Mouse (Mus musculus) lung, embryonic 16.5 days (tissue): ENCODE data around the gene Aim2. TPM values are rescaled to one million over a fixed set of nuclear protein-coding genes. Genes with fewer than 3 reads are reported as not detected.
"Not testable (repeated sequence)": the region's sequence is repeated elsewhere in the genome, so short reads cannot be mapped to it uniquely, and the experiment has no call there.

Experiments used
- ATAC-seq: fragments of 200-750 bp; cut with Nextera tagmentation; 2 replicates; pipeline ENCODE4 v1.8.0; 2017; ENCODE audit warnings: low read depth, mild to moderate bottlenecking, moderate library complexity
- H3K27ac ChIP-seq: fragments of 300-500 bp; sonication (generic); 2 replicates; pipeline ENCODE4 v1.5.1; 2014; ENCODE audit warnings: mild to moderate bottlenecking, control low read depth, low read length
- H3K27me3 ChIP-seq: fragments of 300-500 bp; sonication (generic); 2 replicates; pipeline ENCODE4 v1.6.1; 2014; ENCODE audit warnings: low read depth, low read length, mixed read lengths; ENCODE audit not compliant: control insufficient read depth, insufficient read depth
- H3K36me3 ChIP-seq: fragments of 300-500 bp; sonication (generic); 2 replicates; pipeline ENCODE4 v1.6.1; 2014; ENCODE audit warnings: low read length; ENCODE audit not compliant: control insufficient read depth, insufficient read depth
- H3K4me1 ChIP-seq: fragments of 300-500 bp; sonication (generic); replicated peaks from 2 replicates; pipeline ENCODE4 v1.6.1; 2014; ENCODE audit warnings: low read length, mixed read lengths; ENCODE audit not compliant: control insufficient read depth, insufficient read depth
- H3K4me2 ChIP-seq: fragments of 300-500 bp; sonication (generic); 2 replicates; pipeline ENCODE4 v1.6.1; 2014; ENCODE audit warnings: low read depth, low read length, control low read depth
- H3K4me3 ChIP-seq: fragments of 300-500 bp; sonication (generic); 2 replicates; pipeline ENCODE4 v1.5.1; 2014; ENCODE audit warnings: mild to moderate bottlenecking, low read length, control low read depth
- H3K9ac ChIP-seq: fragments of 300-500 bp; sonication (generic); 2 replicates; pipeline ENCODE4 v1.6.1; 2014; ENCODE audit warnings: low read length, control low read depth
- H3K9me3 ChIP-seq: fragments of 300-500 bp; sonication (generic); 2 replicates; pipeline ENCODE4 v1.6.1; 2016; ENCODE audit warnings: low read length; ENCODE audit not compliant: control insufficient read depth
- WGBS: fragments of 180-500 bp; shearing (Covaris S2); extraction: QIAGEN DNeasy Blood & Tissue Kit; methylation state at CpG from one replicate; pipeline ENCODE4 v1.1.7; 2014; 5-methylcytosine and 5-hydroxymethylcytosine counted together
- polyA plus RNA-seq: library from polyadenylated mRNA; unstranded; fragments of >200 nt; fragmentation: Nextera tagmentation; extraction: Ambion mirVana; gene quantifications from 2 replicates; pipeline ENCODE4 v1.2.1, GENCODE M21; 2015

The Aim2 gene
- polyA plus RNA-seq: 1.3 and 2.6 TPM in 2 replicates

GRCm38 (mm10) chr1:173350372-173350957 is at the start of gene Aim2:
Gene Aim2 (plus strand): TSS chr1:173350879.
- Histone ChIP-seq H3K9ac (no peak within 1 kb of the TSS), H3K4me1 (no peaks in the 10 kb centered on the region), H3K9me3 (no peaks in the 10 kb centered on the region), H3K27ac (no peak within 1 kb of the TSS), H3K4me3 (peak within 1 kb of the TSS; percentile 14; the same call in 1 of the 2 replicates), H3K27me3 (no peaks in the 10 kb centered on the region), H3K36me3 (no peaks in the 10 kb centered on the region), H3K4me2 (peak within 1 kb of the TSS; percentile 48)
- 8% methylated on average over 10 of the region's 10 CpGs for WGBS
- ATAC-seq: 0 out of 2 replicates have a peak, but pooled peaks have one; percentile 31

GRCm38 (mm10) chr1:173302795-173303194 is 47.9 kb upstream of the Aim2 start:
- H3K27me3 ChIP-seq, H3K9me3 ChIP-seq, H3K9ac ChIP-seq, H3K4me3 ChIP-seq, H3K27ac ChIP-seq, H3K4me1 ChIP-seq, H3K4me2 ChIP-seq, H3K36me3 ChIP-seq, ATAC-seq: not testable (repeated sequence)
- WGBS: 31% methylated on average over 3 of the region's 3 CpGs

- not testable (repeated sequence) for H3K9ac ChIP-seq, ATAC-seq, H3K4me1 ChIP-seq, H3K9me3 ChIP-seq, H3K4me3 ChIP-seq, H3K27ac ChIP-seq, H3K4me2 ChIP-seq, H3K27me3 ChIP-seq, H3K36me3 ChIP-seq
- WGBS: 56% methylated on average over 7 of the region's 7 CpGs
These were observed 37.1 kb upstream of the Aim2 start for GRCm38 (mm10) chr1:173313535-173314050.

GRCm38 (mm10) chr1:173315725-173316124 is 35.0 kb upstream of the Aim2 start:
- H3K4me1 ChIP-seq: no peaks in the 10 kb centered on the region
- no peak for ATAC-seq
- no peaks in the 10 kb centered on the region for H3K36me3 ChIP-seq
- H3K9ac ChIP-seq: no peak overlapping the region
- no peak overlapping the region for H3K4me3 ChIP-seq
- no peaks in the 10 kb centered on the region for H3K27me3 ChIP-seq
- WGBS: 65% methylated on average over 3 of the region's 3 CpGs
- H3K27ac ChIP-seq: no peak overlapping the region
- no peak overlapping the region for H3K4me2 ChIP-seq
- no peaks in the 10 kb centered on the region for H3K9me3 ChIP-seq

GRCm38 (mm10) chr1:173317925-173318477 is 32.7 kb upstream of the Aim2 start:
- no peak for ATAC-seq
- H3K9ac ChIP-seq: no peak overlapping the region
- H3K4me2 ChIP-seq: no peak overlapping the region
- H3K4me3 ChIP-seq: no peak overlapping the region
- WGBS: 79% methylated on average over 2 of the region's 2 CpGs
- H3K27me3 ChIP-seq: no peaks in the 10 kb centered on the region
- H3K27ac ChIP-seq: no peak overlapping the region
- H3K4me1 ChIP-seq: no peaks in the 10 kb centered on the region
- no peaks in the 10 kb centered on the region for H3K36me3 ChIP-seq
- no peaks in the 10 kb centered on the region for H3K9me3 ChIP-seq

GRCm38 (mm10) chr1:173321593-173322248 is 29.0 kb upstream of the Aim2 start:
- Histone ChIP-seq H3K4me3 (no peak overlapping the region), H3K9ac (no peak overlapping the region), H3K36me3 (no peaks in the 10 kb centered on the region), H3K4me1 (no peaks in the 10 kb centered on the region), H3K9me3 (no peaks in the 10 kb centered on the region), H3K27ac (no peak overlapping the region), H3K4me2 (no peak overlapping the region), H3K27me3 (no peaks in the 10 kb centered on the region)
- 68% methylated on average over 8 of the region's 8 CpGs for WGBS
- ATAC-seq: no peak

GRCm38 (mm10) chr1:173322249-173322627 is 28.4 kb upstream of the Aim2 start:
- H3K9me3 ChIP-seq: no peaks in the 10 kb centered on the region
- H3K4me2 ChIP-seq: no peak overlapping the region
- ATAC-seq: no peak
- H3K36me3 ChIP-seq: no peaks in the 10 kb centered on the region
- H3K27me3 ChIP-seq: no peaks in the 10 kb centered on the region
- H3K4me3 ChIP-seq: no peak overlapping the region
- 60% methylated on average over 6 of the region's 6 CpGs for WGBS
- H3K4me1 ChIP-seq: no peaks in the 10 kb centered on the region
- no peak overlapping the region for H3K27ac ChIP-seq
- no peak overlapping the region for H3K9ac ChIP-seq

GRCm38 (mm10) chr1:173323839-173324585 is 26.7 kb upstream of the Aim2 start:
- no peak for ATAC-seq
- no peaks in the 10 kb centered on the region for H3K9me3 ChIP-seq
- no peaks in the 10 kb centered on the region for H3K36me3 ChIP-seq
- no peak overlapping the region for H3K27ac ChIP-seq
- 26% methylated on average over 5 of the region's 5 CpGs for WGBS
- H3K4me1 ChIP-seq: no peaks in the 10 kb centered on the region
- no peak overlapping the region for H3K4me3 ChIP-seq
- H3K27me3 ChIP-seq: no peaks in the 10 kb centered on the region
- no peak overlapping the region for H3K9ac ChIP-seq
- H3K4me2 ChIP-seq: no peak overlapping the region

- no peak overlapping the region for H3K9ac ChIP-seq
- no peak for ATAC-seq
- 62% methylated on average over 4 of the region's 4 CpGs for WGBS
These were observed 25.7 kb upstream of the Aim2 start for GRCm38 (mm10) chr1:173324961-173325360.

More at GRCm38 (mm10) chr1:173324961-173325360, 25.7 kb upstream of the Aim2 start:
- Histone ChIP-seq H3K36me3 (no peaks in the 10 kb centered on the region), H3K4me3 (no peak overlapping the region), H3K4me1 (no peaks in the 10 kb centered on the region), H3K9me3 (no peaks in the 10 kb centered on the region), H3K27me3 (no peaks in the 10 kb centered on the region), H3K27ac (no peak overlapping the region), H3K4me2 (no peak overlapping the region)
